Mouse (Mus musculus): ENCODE results near the gene Atp1a1. TPM values are rescaled to one million over a fixed set of nuclear protein-coding genes. Genes with fewer than 3 reads are reported as not detected.

The Atp1a1 gene
- polyA plus RNA-seq, 1 experiment: 26.7 TPM

DNA sequence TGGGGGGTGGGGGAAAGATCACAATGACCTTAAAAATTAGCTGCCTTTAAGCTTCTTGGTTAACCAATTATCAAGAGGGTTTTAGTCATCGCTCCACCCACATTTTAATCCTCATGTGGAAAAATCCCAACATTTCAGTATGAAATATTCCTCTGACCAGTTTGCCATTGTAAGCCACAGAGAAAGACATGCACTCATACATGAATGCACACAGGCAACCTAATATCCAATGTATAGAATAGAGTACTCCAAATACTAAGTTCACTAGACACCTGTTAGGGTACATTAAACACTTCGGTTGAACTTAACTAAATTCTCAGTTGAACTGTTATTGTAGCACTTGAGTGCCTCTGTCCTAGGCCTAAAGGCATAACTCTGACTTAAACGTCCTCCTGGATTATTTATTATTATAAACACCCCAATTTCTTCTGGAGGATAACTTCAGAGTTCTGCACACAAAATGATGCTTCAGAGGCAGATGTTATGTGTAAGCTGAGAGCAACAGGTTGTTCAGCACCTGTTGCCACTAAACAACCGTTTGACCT is 1.9 kb downstream of the Atp1a1 start:
- peak overlapping the region; percentile 78; the same call in 1 of the 2 replicates for H3K4me3 ChIP-seq (ENCODE audit: insufficient read depth, low read depth, low read length)
- H3K4me1 ChIP-seq (ENCODE audit: control insufficient read depth, insufficient read depth, insufficient read length, low read length): peaks cover 28% of the 10 kb centered on the region; the same call in 1 of the 2 replicates
- H3K27ac ChIP-seq (replicated peaks; ENCODE audit: low read depth, low read length): 0 out of 2 replicates have a peak overlapping the region, but pooled peaks have one; percentile 80

- Histone ChIP-seq H3K4me3 (ENCODE audit: insufficient read depth, low read depth, low read length) (no peak overlapping the region), H3K27ac (replicated peaks; ENCODE audit: low read depth, low read length) (no peak overlapping the region), H3K4me1 (ENCODE audit: control insufficient read depth, insufficient read depth, insufficient read length, low read length) (peaks cover 33% of the 10 kb centered on the region)
These were observed 2.8 kb downstream of the Atp1a1 start for GRCm38 (mm10) chr3:101601687-101602086.

DNA sequence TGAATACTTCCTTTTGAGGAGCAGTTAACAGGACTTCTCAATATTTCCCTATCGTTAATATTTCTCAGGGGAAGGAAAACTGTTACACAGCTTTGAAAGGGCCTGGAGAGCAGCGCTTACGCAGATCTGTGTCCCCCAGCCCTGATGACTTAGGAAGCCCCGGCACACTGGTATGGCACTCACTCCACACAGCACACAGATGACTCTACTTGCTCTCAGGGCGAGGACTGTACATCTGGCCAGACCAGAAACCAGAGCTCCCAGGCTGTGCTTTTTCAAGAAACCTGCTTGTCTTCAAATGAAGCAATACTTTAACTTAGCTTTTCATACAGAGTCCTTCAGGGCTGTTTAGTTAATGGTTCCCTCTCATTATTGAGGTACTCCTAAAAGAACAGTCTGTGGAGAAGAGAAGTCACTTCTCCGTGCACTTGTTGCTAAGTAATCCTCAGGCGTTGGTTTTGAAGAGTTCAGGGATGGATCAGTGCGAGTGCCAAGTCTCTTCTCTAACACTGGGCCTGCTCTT is 3.4 kb downstream of the Atp1a1 start:
- H3K4me3 ChIP-seq (ENCODE audit: insufficient read depth, low read depth, low read length): no peak overlapping the region
- peaks cover 39% of the 10 kb centered on the region for H3K4me1 ChIP-seq (ENCODE audit: control insufficient read depth, insufficient read depth, insufficient read length, low read length)
- H3K27ac ChIP-seq (replicated peaks; ENCODE audit: low read depth, low read length): peak overlapping the region; percentile 44; the same call in 1 of the 2 replicates

DNA sequence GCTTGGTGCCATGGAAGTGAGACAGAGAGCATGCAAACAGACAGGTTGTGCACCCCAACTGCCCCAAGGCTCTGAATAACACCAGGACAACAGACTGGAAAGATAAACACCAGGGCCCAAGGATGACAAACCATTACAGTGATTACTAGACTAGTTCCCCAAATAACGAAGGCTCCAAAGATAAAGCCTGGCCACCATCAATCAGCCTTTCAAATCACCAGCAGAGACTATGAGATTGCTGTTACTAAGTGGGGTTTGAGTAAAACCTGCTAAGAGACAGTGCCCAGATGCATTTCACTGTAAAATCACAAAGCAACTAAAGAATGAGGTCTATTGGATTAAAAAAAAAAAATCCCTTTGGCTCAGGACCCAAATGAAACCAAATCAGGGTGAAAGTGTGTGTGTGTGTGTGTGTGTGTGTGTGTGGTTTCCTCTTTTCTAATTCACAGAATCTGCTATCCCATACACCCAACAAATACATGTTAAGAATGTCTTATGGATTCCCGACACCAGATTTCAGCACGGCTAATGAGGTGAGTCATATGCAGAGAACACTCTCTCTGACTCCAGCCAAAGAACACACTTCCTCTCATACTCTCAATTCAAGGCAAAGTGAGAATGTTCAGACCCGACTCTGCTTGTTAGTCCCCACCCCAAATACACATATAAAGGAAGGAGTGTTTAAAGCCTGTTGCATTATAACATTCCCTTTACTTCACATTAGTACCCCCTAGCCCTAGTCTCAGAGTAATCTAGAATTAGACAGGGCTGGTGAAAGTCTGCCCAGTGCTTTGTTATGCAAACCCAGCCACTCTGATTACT is 4.4 kb downstream of the Atp1a1 start:
- peaks cover 42% of the 10 kb centered on the region for H3K4me1 ChIP-seq (ENCODE audit: control insufficient read depth, insufficient read depth, insufficient read length, low read length)
- peak overlapping the region; percentile 30 for H3K27ac ChIP-seq (replicated peaks; ENCODE audit: low read depth, low read length)
- H3K4me3 ChIP-seq (ENCODE audit: insufficient read depth, low read depth, low read length): no peak overlapping the region

- H3K4me3 ChIP-seq (ENCODE audit: insufficient read depth, low read depth, low read length): no peak overlapping the region
These were observed 5.1 kb downstream of the Atp1a1 start for GRCm38 (mm10) chr3:101599191-101599919.

GRCm38 (mm10) chr3:101598231-101598905 is 6.1 kb downstream of the Atp1a1 start:
- peaks cover 44% of the 10 kb centered on the region for H3K4me1 ChIP-seq (ENCODE audit: control insufficient read depth, insufficient read depth, insufficient read length, low read length)
- H3K27ac ChIP-seq (replicated peaks; ENCODE audit: low read depth, low read length): peak overlapping the region; percentile 77
- no peak overlapping the region for H3K4me3 ChIP-seq (ENCODE audit: insufficient read depth, low read depth, low read length)

More at GRCm38 (mm10) chr3:101599191-101599919, 5.1 kb downstream of the Atp1a1 start:
- Histone ChIP-seq H3K27ac (replicated peaks; ENCODE audit: low read depth, low read length) (peak overlapping the region; percentile 77), H3K4me1 (ENCODE audit: control insufficient read depth, insufficient read depth, insufficient read length, low read length) (peaks cover 44% of the 10 kb centered on the region)

DNA sequence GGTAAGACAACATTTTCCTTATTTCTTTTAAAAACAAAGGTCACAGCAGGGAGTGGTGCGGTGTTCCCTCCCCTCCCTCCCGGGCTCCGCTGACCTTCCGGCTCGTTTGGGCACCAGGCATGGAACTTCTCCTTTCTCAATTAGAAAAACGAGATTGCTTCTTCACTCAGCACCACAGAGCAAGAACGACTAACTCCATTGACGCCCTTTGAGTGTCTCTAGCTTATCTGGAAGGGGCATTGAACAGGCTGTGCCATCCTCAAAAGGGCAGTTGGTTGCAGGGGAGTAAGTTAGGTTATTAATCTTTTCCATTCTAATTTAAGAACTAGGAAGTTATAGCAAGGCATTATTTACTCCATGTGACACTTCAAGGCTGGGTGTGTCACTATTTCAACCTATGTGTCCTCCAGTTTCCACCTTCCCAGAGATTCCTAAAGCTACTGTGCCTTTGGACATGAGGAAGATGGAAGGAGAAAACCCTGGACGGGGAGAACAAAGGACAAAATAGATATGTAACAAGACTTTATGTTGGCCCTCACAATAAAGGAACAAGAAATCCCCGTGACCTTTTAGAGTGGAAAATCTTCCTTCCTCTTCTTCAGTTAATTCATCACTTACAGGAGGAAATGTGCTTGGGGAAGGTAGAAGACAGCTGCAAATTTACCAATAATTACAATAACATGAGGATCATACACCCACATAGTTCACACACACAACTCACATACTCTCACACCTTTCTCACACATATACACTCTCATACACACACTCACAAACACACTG is 7.0 kb downstream of the Atp1a1 start:
- H3K4me1 ChIP-seq (ENCODE audit: control insufficient read depth, insufficient read depth, insufficient read length, low read length): peaks cover 38% of the 10 kb centered on the region
- no peak overlapping the region for H3K4me3 ChIP-seq (ENCODE audit: insufficient read depth, low read depth, low read length)
- peak overlapping the region; percentile 77 for H3K27ac ChIP-seq (replicated peaks; ENCODE audit: low read depth, low read length)

DNA sequence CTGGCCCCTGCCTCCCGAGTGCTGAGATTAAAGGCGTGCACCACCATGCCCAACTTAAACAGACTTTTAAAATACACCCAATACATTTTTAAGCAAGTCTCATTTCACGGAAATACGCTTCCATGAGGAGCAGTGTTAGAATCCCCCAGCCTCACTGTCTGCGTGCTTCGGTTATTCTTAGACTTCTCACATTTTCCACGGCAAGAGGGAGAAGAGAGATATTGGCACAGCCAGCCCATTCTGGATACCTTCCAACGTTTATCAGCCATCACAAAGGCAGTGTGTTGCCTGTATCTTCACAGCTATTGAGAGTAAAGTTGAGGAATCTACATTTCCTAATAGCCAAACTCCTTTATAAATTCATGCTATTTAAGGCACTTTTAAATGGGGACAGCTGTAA is 7.8 kb downstream of the Atp1a1 start:
- Histone ChIP-seq H3K4me3 (ENCODE audit: insufficient read depth, low read depth, low read length) (no peak overlapping the region), H3K4me1 (ENCODE audit: control insufficient read depth, insufficient read depth, insufficient read length, low read length) (peaks cover 38% of the 10 kb centered on the region), H3K27ac (replicated peaks; ENCODE audit: low read depth, low read length) (peak overlapping the region; percentile 16; the same call in 1 of the 2 replicates)

DNA sequence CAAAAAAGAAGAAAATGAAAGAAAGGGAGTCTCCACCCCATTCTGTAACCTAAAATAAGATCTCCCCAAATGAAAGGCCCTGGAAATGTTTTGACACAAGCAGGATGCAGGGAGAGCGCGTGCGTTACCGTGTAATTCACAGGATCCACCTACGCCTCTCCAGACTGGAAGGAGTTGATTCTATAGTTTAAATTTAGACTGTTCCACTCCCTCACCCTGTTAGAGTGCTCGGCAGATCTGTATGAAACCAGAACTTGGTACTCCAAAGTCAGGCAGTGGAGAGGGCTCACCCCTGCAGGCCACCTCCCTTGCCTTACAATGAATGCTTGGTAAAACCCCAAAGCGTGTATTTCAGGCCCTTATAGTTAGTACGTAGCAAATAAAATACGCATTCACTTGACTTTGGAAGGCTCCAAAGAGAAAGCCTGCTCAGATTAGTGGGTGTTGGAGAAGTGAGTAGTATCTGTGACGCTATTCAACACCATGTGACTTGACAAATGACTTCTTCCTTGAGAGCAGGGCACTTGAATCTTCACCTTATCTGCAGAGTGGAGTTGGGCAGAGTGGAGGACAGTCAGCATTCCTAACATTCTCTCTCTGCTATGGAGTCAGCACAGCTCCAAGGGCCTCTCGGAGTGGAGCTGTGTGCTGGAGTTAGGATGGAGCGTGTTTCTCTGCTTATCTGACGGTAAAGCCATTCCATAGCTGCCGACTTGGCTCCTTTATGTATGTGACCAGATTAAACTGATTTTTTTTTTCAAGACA is 8.4 kb downstream of the Atp1a1 start:
- Histone ChIP-seq H3K4me3 (ENCODE audit: insufficient read depth, low read depth, low read length) (no peak overlapping the region), H3K4me1 (ENCODE audit: control insufficient read depth, insufficient read depth, insufficient read length, low read length) (peaks cover 38% of the 10 kb centered on the region), H3K27ac (replicated peaks; ENCODE audit: low read depth, low read length) (peak overlapping the region; percentile 16; the same call in 1 of the 2 replicates)

- Histone ChIP-seq H3K4me3 (ENCODE audit: insufficient read depth, low read depth, low read length) (no peak overlapping the region), H3K27ac (replicated peaks; ENCODE audit: low read depth, low read length) (no peak overlapping the region), H3K4me1 (ENCODE audit: control insufficient read depth, insufficient read depth, insufficient read length, low read length) (peaks cover 33% of the 10 kb centered on the region)
These were observed 9.5 kb downstream of the Atp1a1 start for GRCm38 (mm10) chr3:101594982-101595381.

- Histone ChIP-seq H3K4me1 (ENCODE audit: control insufficient read depth, insufficient read depth, insufficient read length, low read length) (peaks cover 20% of the 10 kb centered on the region), H3K27ac (replicated peaks; ENCODE audit: low read depth, low read length) (no peak overlapping the region), H3K4me3 (ENCODE audit: insufficient read depth, low read depth, low read length) (no peak overlapping the region)
These were observed 11.2 kb downstream of the Atp1a1 start for GRCm38 (mm10) chr3:101593266-101593651.

- Histone ChIP-seq H3K4me1 (ENCODE audit: control insufficient read depth, insufficient read depth, insufficient read length, low read length) (peaks cover 16% of the 10 kb centered on the region), H3K4me3 (ENCODE audit: insufficient read depth, low read depth, low read length) (no peak overlapping the region), H3K27ac (replicated peaks; ENCODE audit: low read depth, low read length) (no peak overlapping the region)
These were observed 11.9 kb downstream of the Atp1a1 start for GRCm38 (mm10) chr3:101592281-101593265.

Measured in brown adipose tissue, adult 24 weeks (tissue).